Mouse (Mus musculus) kidney, postnatal 0 days (tissue): Measurements from ENCODE around the gene Gabrb3. TPM values are rescaled to one million over a fixed set of nuclear protein-coding genes. Genes with fewer than 3 reads are reported as not detected.

Source experiments
- ATAC-seq: fragments of 200-750 bp; cut with Nextera tagmentation; replicated peaks from 2 replicates; pipeline ENCODE4 v1.8.0; 2017; ENCODE audit warnings: low read depth, moderate number of reproducible peaks, moderate TSS enrichment, moderate library complexity; ENCODE audit not compliant: low FRiP score
- DNase-seq: peaks from one replicate; pipeline ENCODE4 v3.0.0-alpha.2; 2016; ENCODE audit warnings: low spot score
- H3K27ac ChIP-seq: fragments of 300-500 bp; sonication (generic); 2 replicates; pipeline ENCODE4 v1.5.1; 2014; ENCODE audit warnings: mild to moderate bottlenecking
- H3K27me3 ChIP-seq: fragments of 300-500 bp; sonication (generic); 2 replicates; pipeline ENCODE4 v1.6.1; 2014; ENCODE audit warnings: low read length, mixed read lengths; ENCODE audit not compliant: insufficient read depth
- H3K36me3 ChIP-seq: fragments of 300-500 bp; sonication (generic); 2 replicates; pipeline ENCODE4 v1.6.1; 2014; ENCODE audit warnings: low read length, mixed read lengths; ENCODE audit not compliant: insufficient read depth
- H3K4me1 ChIP-seq: fragments of 300-500 bp; sonication (generic); replicated peaks from 2 replicates; pipeline ENCODE4 v1.6.1; 2014; ENCODE audit warnings: antibody characterized with exemption, low read length, mixed read lengths; ENCODE audit not compliant: insufficient read depth
- H3K4me2 ChIP-seq: fragments of 300-500 bp; sonication (generic); 2 replicates; pipeline ENCODE4 v1.6.1; 2014; ENCODE audit warnings: mild to moderate bottlenecking, low read length, moderate library complexity, mixed read lengths
- H3K4me3 ChIP-seq: fragments of 300-500 bp; sonication (generic); replicated peaks from 2 replicates; pipeline ENCODE4 v1.5.1; 2014; ENCODE audit warnings: low read depth, low read length
- H3K9ac ChIP-seq: fragments of 300-500 bp; sonication (generic); 2 replicates; pipeline ENCODE4 v1.6.1; 2014; ENCODE audit warnings: low read depth, low read length
- H3K9me3 ChIP-seq: fragments of 300-500 bp; sonication (generic); replicated peaks from 2 replicates; pipeline ENCODE4 v1.6.1; 2016; ENCODE audit warnings: low read length, inconsistent platforms, mixed read lengths
- CTCF ChIP-seq: IDR thresholded peaks from 2 replicates; pipeline ENCODE4 v1.5.1; 2016; ENCODE audit warnings: antibody characterized with exemption, low read depth, mild to moderate bottlenecking, moderate library complexity
- WGBS: fragments of 180-500 bp; shearing (Covaris S2); extraction: QIAGEN DNeasy Blood & Tissue Kit; methylation state at CpG from one replicate; pipeline ENCODE4 v1.1.7; 2014; 5-methylcytosine and 5-hydroxymethylcytosine counted together
- polyA plus RNA-seq: library from polyadenylated mRNA; unstranded; fragments of >200 nt; fragmentation: Nextera tagmentation; extraction: Ambion mirVana; gene quantifications from 2 replicates; pipeline ENCODE4 v1.2.1, GENCODE M21; 2015

Gene Gabrb3
- 0.47 and 0.50 TPM in 2 replicates for polyA plus RNA-seq

GRCm38 (mm10) chr7:57419392-57419791 is at the start of gene Gabrb3:
Gene Gabrb3, plus strand, starts transcription at chr7:57419692.
- ATAC-seq (no peak), DNase-seq (no peak)
- Histone ChIP-seq H3K9me3 (no peaks in the 10 kb centered on the region), H3K4me1 (no peaks in the 10 kb centered on the region), H3K27ac (no peak within 1 kb of the TSS), H3K4me3 (no peak within 1 kb of the TSS), H3K4me2 (no peak within 1 kb of the TSS), H3K36me3 (no peaks in the 10 kb centered on the region), H3K9ac (no peak within 1 kb of the TSS), H3K27me3 (no peaks in the 10 kb centered on the region)
- whole genome bisulfite sequencing = 78% methylated on average over 2 of the region's 2 CpGs
- no peak for TF ChIP-seq CTCF

DNA sequence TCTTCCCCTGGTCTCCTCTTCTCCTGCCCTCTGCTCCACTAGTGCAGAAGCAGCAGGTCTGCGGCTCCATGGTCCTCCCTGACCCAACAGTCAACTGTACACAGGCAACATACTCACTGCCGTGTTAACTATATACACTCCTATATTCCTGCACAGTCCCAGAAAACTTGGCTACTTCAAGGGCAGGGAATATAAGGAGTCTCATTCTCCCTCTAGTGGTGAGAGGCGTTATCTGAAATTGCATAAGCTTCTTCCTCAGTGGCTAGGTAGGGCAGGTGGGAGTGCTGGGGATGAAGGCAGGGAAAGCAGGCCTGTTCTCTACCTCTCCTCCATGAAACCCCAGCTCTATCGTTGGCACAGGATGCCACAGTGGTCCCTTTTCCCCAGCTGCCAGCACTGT is 35.4 kb upstream of the Gabrb3 start:
- Histone ChIP-seq H3K4me1 (no peaks in the 10 kb centered on the region), H3K4me2 (no peak overlapping the region), H3K4me3 (no peak overlapping the region), H3K9me3 (no peaks in the 10 kb centered on the region), H3K27ac (no peak overlapping the region), H3K27me3 (no peaks in the 10 kb centered on the region), H3K36me3 (no peaks in the 10 kb centered on the region), H3K9ac (no peak overlapping the region)
- DNase-seq = peak; percentile 80
- 24% methylated on average over 4 of the region's 4 CpGs for WGBS
- peak; percentile 85 for TF ChIP-seq CTCF
- peak; percentile 69 for ATAC-seq

DNA sequence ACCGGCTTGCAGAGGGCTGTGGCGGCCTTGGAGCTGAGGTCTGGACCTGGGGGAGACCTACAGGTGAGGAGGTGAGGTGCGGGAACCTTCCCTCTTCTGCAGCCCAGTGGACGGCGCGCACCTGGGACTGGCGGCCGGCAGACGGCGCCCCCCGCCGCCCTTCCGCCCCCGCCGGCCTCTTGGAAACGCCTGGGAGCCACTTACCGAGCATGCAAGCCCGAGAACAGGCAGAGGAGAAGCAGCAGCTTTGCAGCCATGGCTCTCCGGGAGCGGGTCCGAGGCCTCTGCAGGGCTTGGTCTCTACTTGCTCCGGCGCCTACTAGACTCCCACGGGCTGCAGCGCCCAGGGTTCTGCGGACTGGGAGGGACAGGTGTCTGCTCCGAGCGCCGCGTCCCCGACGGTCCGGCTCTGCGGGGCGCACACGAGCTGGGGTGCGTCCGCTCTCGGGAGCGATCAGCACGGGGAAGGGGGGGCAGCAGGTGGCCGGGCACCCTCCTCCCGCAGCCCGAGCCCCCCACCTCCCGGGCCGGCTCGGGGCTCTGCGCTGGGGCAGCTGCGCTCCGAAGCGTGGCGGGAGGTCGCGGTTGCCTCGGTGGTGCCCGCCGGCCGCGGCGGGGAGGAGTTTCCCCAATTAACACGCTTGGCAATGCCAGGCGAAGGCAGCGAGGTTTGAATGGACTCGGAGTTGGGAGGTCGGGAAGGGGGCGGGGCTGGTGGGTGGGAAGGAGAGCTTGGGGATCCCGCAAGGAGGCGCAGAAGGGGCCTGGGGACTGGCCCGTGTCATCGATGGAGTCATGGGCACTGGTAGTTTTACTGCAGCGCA is 32.8 kb upstream of the Gabrb3 start, which contains the start of gene Gabrg3:
TSS of gene Gabrg3 (minus strand) at position 672 of the 824 bp plus-strand sequence.
- ATAC-seq (peak; percentile 55), DNase-seq (peak; percentile 26)
- under 1% methylated on average over 71 of the region's 71 CpGs for WGBS

DNA sequence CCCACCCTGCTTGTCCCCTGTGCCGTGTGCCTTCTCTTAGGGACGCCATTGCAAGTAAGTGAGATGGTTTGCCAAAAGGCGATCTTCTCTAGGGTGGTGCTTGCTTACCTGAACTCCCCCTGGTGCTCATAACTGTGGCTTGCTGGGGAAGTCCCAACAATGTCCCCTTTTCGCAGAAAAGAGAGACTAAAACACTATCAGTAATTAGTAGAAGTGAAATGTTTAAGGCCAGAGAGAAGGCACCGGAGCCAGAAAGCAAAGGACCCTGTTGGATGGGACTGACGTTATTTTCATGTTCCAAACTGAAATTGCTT is 32.2 kb upstream of the Gabrb3 start:
- H3K36me3 ChIP-seq = no peaks in the 10 kb centered on the region
- no peak overlapping the region for H3K27ac ChIP-seq
- TF ChIP-seq CTCF = peak; percentile 37; the same call in 1 of the 2 replicates
- H3K4me3 ChIP-seq = peak overlapping the region; percentile 43
- H3K4me2 ChIP-seq = peak overlapping the region; percentile 82
- H3K9ac ChIP-seq = no peak overlapping the region
- DNase-seq (peak; percentile 16), ATAC-seq (peak; percentile 73)
- H3K27me3 ChIP-seq = no peaks in the 10 kb centered on the region
- H3K4me1 ChIP-seq = no peaks in the 10 kb centered on the region
- WGBS = 17% methylated on average over 6 of the region's 6 CpGs
- no peaks in the 10 kb centered on the region for H3K9me3 ChIP-seq

More for the DNA sequence above, 32.8 kb upstream of the Gabrb3 start, which contains the start of gene Gabrg3:
- Histone ChIP-seq H3K27ac (no peak within 1 kb of the TSS), H3K9me3 (no peaks in the 10 kb centered on the region), H3K4me2 (peak within 1 kb of the TSS; percentile 82), H3K36me3 (no peaks in the 10 kb centered on the region), H3K9ac (no peak within 1 kb of the TSS), H3K4me1 (no peaks in the 10 kb centered on the region), H3K4me3 (peak within 1 kb of the TSS; percentile 43), H3K27me3 (no peaks in the 10 kb centered on the region)
- peak; percentile 23; the same call in 1 of the 2 replicates for TF ChIP-seq CTCF

GRCm38 (mm10) chr7:57390046-57390445 is 29.4 kb upstream of the Gabrb3 start:
- 0 out of 2 replicates have a peak, but pooled peaks have one; percentile 12 for TF ChIP-seq CTCF
- no peak overlapping the region for H3K4me3 ChIP-seq
- WGBS = 33% methylated on average over 4 of the region's 4 CpGs
- H3K9me3 ChIP-seq = no peaks in the 10 kb centered on the region
- no peak overlapping the region for H3K9ac ChIP-seq
- no peak overlapping the region for H3K4me2 ChIP-seq
- H3K36me3 ChIP-seq = no peaks in the 10 kb centered on the region
- no peaks in the 10 kb centered on the region for H3K4me1 ChIP-seq
- no peaks in the 10 kb centered on the region for H3K27me3 ChIP-seq
- DNase-seq (no peak), ATAC-seq (no peak)
- no peak overlapping the region for H3K27ac ChIP-seq

DNA sequence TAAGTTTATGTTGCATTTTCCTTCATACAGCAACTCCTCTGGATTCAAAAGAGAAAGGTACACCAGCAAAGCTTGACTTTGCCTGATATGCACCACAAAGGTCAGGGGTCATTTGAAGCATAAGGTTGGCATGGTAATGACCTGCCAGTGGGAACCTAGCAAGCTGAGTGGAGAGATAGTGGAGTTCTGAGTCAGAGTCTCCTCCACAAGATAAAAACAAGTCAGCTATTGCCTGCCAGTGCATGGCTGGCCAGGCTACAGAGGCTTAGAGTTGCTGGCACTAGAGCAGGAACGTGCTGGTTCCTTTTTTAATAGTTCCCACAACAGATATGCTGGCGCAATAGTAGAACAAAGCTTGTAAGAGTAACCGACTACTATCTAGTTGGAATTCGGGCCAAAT is 25.9 kb upstream of the Gabrb3 start:
- Histone ChIP-seq H3K9ac (no peak overlapping the region), H3K4me2 (no peak overlapping the region)
- no peak for TF ChIP-seq CTCF

More for the DNA sequence above, 25.9 kb upstream of the Gabrb3 start:
- Histone ChIP-seq H3K27ac (no peak overlapping the region), H3K9me3 (no peaks in the 10 kb centered on the region), H3K36me3 (no peaks in the 10 kb centered on the region), H3K4me1 (no peaks in the 10 kb centered on the region), H3K4me3 (no peak overlapping the region), H3K27me3 (no peaks in the 10 kb centered on the region)
- ATAC-seq (no peak), DNase-seq (no peak)
- WGBS = 82% methylated on average over 4 of the region's 4 CpGs
